Mouse (Mus musculus): ENCODE measurements at regions not wholly inside any gene's neighbourhood (a gene's known extent, or its start where the extent isn't known, plus 50 kb on each side); places are given as distances from the start of the nearest gene placed in this dataset.

DNA sequence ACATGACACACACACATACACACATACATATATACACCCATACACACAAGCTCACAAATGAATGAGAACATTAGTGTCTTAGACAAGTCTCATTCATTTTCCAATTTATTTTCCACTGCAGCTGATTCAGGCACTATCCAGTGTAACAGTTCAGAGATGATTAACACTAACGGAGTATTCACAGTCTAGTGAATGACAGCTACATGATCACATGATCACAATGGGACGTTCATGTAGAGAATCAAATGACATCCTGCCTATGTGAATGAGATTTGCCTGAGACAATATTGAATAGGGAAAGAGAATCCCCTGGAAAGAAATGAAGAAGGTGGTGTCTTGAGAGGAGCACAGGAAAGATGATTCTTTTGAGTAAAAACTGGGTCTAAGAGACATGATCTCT is 249.7 kb upstream of the Adamts9 start:
- intact Hi-C loops (cut with DNase I): no loop called here
- DNase-seq (ENCODE audit: low spot score in 2 of 2): no peak

- no peak for DNase-seq (ENCODE audit: low spot score in 2 of 2)
- intact Hi-C loops (cut with DNase I): no loop called here
Observed at GRCm38 (mm10) chr6:93190986-93191385, 247.7 kb upstream of the Adamts9 start.

DNA sequence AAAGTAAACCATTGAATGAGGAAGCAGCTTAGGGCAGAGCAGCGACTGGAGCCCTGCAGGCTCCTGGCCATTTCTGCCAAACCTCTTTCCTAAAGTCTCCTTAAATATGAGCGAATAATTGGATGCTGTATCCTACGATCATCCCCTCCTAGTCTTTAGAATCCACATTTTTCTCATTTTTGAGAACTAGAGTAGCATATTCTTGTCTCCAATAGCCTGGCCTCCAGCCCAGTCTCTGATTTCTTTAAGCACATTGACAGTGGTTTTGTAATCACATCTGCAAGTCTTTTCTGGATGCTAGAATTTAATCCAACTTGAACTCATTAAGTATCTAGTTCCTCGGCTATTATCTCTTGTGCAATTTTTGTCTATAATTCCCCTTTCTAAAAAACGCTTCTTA is 225.2 kb upstream of the Adamts9 start:
- no peak for DNase-seq (ENCODE audit: low spot score in 2 of 2)

DNA sequence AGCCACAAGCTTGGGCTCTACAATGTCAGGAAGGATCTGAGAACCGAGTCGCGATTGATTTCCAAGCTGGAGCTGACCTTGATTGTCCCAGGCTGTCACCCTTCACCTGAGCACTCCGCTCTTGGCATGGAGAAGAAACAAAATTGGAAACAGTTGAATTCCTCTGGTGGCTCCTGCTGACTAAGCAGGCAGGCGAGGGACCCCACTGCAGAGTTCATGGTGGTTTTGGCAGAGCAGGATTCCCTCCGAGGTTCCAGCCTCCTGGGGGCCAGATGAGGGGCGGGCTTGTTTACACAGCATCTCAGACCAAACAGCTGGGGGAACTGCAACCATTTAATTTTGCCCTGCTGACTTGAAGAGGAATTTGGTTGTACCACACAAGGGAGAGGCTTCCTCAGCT is 224.0 kb upstream of the Adamts9 start:
- DNase-seq (ENCODE audit: low spot score in 2 of 2): no peak
- intact Hi-C loops (cut with DNase I): no loop called here

More for the DNA sequence above, 225.2 kb upstream of the Adamts9 start:
- intact Hi-C loops (cut with DNase I): no loop called here

- intact Hi-C loops (cut with DNase I): no loop called here
- DNase-seq (ENCODE audit: low spot score in 2 of 2): no peak
Observed at GRCm38 (mm10) chr6:93165942-93166341, 222.7 kb upstream of the Adamts9 start.

- DNase-seq (ENCODE audit: low spot score in 2 of 2): no peak
- intact Hi-C loops (cut with DNase I): no loop called here
Observed at GRCm38 (mm10) chr6:93152431-93153208, 209.3 kb upstream of the Adamts9 start.

DNA sequence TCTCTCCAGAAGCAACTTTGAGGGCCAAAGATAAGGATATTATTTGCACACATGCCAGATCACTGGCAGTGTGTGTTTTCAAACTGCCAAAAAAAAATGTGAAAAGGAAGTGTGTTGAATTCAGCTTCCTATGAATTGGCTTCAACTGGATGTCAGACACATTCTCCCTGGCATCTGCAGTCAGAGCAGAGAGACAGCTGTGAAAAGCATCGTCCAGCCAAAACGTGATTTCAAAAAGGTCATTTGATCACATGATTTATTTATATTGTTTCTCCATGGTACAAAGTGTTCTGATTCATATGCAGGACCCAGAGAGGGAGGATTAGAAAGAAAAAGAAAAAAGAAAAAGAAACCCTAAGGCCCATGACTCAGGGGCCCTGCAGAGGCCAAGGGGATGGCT is 207.2 kb upstream of the Adamts9 start:
- DNase-seq (ENCODE audit: low spot score in 2 of 2): no peak
- intact Hi-C loops (cut with DNase I): no loop called here

DNA sequence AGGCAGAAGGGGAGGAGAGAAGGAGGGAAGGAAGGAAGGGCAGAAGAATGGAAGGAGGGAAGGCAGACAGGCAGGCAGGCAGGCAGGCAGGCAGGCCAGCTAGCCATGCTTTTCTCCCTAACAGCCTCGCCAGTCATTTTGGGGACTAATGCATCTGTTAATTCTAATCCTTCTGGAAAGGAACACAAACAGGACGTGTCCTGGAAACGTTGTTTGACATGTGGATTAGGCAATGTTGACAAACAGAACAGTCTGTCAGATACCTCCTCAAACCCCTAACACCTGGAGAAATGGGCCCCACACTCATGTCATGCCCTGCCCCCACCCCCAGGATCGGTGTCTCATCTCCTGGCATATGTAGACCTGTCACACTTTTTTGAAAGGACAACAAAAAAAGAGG is 206.7 kb upstream of the Adamts9 start:
- DNase-seq (ENCODE audit: low spot score in 2 of 2): no peak
- intact Hi-C loops (cut with DNase I): no loop called here

GRCm38 (mm10) chr6:93140331-93140731 is 197.0 kb upstream of the Adamts9 start:
- DNase-seq (ENCODE audit: low spot score in 2 of 2): peak in 1 of 2 experiments; percentile 10
- intact Hi-C loops (cut with DNase I): no loop called here

DNA sequence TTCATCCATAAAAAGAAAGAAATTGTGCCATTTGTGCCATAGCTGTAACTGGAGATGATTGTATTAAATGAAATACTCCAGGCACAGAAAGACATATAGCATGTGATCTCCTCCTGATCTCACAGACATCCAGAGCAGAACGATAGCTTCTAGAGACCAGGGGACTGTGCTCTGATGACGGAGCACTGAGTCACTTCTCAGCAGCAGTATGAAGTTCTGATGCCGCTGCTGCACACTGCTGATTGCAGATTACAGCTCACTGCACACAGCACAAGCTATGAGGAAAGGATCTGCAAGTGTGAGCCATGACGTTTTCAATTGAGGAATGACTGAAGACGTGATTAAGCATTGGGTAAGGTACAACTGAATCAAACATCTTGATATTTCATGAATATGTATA is 190.6 kb upstream of the Adamts9 start:
- no peak for DNase-seq (ENCODE audit: low spot score in 2 of 2)
- intact Hi-C loops (cut with DNase I): no loop called here

- intact Hi-C loops (cut with DNase I): no loop called here
- DNase-seq (ENCODE audit: low spot score in 2 of 2): no peak
Observed at GRCm38 (mm10) chr6:93130946-93131685, 187.8 kb upstream of the Adamts9 start.

GRCm38 (mm10) chr6:93119482-93119881 is 176.2 kb upstream of the Adamts9 start:
- DNase-seq (ENCODE audit: low spot score in 2 of 2): no peak
- intact Hi-C loops (cut with DNase I): no loop called here

DNA sequence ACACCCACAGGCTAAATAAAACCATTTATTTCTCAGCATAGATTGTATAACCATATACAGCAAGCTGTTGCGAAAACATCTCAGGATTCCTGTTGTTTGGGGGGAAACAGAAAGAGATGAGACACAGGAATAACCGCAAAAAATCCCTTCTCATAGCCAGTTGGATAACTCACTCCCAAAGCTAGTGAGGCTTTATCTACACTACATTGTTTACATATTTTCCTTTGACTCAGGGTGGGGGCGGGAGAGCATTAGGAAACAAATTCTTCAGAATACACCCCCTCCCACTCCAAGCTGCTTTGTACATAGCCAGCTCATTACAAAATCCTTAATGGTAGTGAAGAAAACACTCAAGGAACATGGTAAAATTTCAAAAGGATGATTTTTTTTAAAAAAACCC is 170.1 kb upstream of the Adamts9 start:
- intact Hi-C loops (cut with DNase I): no loop called here
- no peak for DNase-seq (ENCODE audit: low spot score in 2 of 2)

DNA sequence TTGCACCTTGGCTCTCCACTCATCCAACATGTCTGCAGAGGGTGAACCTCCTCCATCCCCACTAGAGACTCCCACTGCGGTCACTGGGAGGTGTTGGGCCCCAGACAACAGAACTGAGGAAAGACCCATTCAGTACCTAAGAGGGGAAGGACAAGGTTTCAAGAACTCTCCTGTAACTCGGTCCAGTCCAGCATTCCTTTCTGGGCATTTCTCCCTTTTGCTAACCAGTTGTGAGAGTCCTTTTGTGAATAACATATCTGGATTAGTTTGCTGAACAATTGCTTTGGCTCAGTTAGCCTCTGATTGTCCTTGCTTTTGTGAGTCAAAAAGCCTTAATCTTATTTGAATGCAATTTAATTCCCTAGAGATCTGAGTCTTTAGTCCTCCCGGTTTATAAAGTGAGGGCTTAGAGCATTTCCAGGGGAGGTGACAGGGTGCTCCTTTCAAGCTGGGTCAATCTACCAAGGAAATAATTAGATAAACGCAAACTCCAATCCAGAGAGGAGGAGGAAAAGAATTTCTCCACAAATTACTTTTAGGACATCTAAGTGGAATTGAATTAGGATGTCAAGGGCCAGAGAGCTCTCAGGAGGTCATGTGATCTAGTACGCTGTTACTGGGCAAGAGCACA is 151.6 kb upstream of the Adamts9 start:
- DNase-seq (ENCODE audit: low spot score in 2 of 2): no peak
- intact Hi-C loops (cut with DNase I): no loop called here

DNA sequence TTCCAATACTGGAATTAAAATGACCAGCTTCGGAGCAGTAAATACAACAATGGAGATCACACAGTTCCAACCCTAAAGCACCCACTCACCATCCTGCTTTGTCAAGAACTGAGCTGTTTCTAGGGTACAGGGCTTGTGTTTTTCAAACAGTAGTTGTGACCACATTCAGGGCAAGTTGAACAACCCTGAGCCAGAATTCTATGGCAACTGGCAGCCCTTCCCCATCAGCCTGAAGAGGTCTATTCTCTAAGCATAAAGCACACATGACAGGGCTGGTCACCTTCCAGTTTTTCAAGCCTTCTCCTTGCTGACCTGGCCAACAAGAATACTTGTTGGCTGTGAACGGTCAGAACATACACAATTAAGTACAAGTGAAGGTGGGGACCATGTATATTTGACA is 150.5 kb upstream of the Adamts9 start:
- intact Hi-C loops (cut with DNase I): no loop called here
- no peak for DNase-seq (ENCODE audit: low spot score in 2 of 2)

- intact Hi-C loops (cut with DNase I): no loop called here
- no peak for DNase-seq (ENCODE audit: low spot score in 2 of 2)
Observed at GRCm38 (mm10) chr6:93087329-93087728, 144.0 kb upstream of the Adamts9 start.

GRCm38 (mm10) chr6:93084286-93084685 is 141.0 kb upstream of the Adamts9 start:
- no peak for DNase-seq (ENCODE audit: low spot score in 2 of 2)
- intact Hi-C loops (cut with DNase I): no loop called here

DNA sequence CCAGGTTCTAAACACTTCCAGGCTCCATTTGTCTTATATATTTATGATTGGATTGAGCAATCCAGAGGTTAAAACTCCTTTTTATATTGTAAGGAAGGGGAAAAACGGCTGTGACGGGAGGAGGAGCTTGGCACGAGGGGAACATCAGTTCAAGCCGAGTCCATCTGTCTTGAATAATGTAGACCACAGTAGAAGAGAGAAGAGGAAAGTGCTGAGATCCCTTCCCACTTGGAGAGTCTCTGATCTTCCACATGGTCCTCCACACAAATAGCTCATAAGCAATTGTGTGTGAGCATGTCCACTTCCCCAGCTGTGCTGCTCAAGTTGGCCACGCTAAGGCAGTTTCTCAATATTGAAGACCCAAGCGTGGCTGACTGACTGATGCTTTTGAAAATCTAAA is 140.4 kb upstream of the Adamts9 start:
- DNase-seq (ENCODE audit: low spot score in 2 of 2): no peak
- intact Hi-C loops (cut with DNase I): no loop called here

- intact Hi-C loops (cut with DNase I): no loop called here
- no peak for DNase-seq (ENCODE audit: low spot score in 2 of 2)
Observed at GRCm38 (mm10) chr6:93082205-93082604, 138.9 kb upstream of the Adamts9 start.

DNA sequence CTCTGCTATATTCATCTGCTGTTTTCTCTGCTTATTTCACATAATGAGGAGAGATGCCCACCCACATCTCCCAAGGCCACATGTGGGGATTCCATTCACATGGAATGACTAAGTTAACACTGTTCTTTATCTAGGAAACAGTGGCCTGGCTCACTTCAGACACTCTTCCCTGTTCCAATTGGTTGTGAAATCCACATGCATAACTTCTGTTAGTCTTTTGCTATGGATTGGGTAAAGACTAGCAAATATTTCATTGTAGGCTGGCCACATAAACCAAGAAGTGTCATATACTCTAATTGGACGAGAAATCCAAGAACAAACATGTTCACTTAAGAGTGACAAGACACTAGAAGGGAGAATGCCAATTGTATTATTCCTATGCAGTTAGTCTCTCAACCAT is 133.4 kb upstream of the Adamts9 start:
- intact Hi-C loops (cut with DNase I): no loop called here
- no peak for DNase-seq (ENCODE audit: low spot score in 2 of 2)

DNA sequence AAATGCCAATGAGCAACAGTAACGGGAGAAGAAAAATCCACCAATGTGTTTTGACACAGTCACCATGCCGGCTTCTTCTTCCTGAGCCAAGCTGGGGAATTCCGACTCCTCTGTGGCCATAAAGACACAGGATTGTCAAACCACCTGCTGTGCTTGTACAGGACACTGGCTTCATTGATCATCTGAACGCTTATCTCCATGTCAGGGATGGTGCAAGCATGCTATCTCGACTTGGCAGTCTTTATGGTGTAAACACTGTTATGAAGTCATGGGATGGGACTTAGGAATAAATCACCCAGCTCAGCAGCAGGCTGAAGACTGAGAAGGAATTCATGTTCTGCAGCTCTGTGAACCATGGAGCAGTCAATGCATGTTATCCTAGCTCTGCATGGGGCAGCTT is 132.6 kb upstream of the Adamts9 start:
- DNase-seq (ENCODE audit: low spot score in 2 of 2): no peak
- intact Hi-C loops (cut with DNase I): no loop called here

Measured in left cerebral cortex, postnatal 36 days (tissue).